Mouse (Mus musculus) C2C12 (cell line): ENCODE results near the gene Pik3r5.

ENCODE experiments used
- CEBPB ChIP-seq: IDR thresholded peaks from one replicate; pipeline ENCODE4 v1.6.1; 2011; ENCODE audit warnings: low read depth, mild to moderate bottlenecking, control low read depth, moderate library complexity
- CTCF ChIP-seq: IDR thresholded peaks from one replicate; pipeline ENCODE4 v1.5.1; 2011; ENCODE audit not compliant: control insufficient read depth, insufficient read depth, insufficient read length
- MAX ChIP-seq: IDR thresholded peaks from one replicate; pipeline ENCODE4 v1.6.1; 2011; ENCODE audit warnings: mild to moderate bottlenecking, control low read depth
- MYOD1 ChIP-seq: IDR thresholded peaks from one replicate; pipeline ENCODE4 v1.6.1; 2011; ENCODE audit warnings: low read depth; ENCODE audit not compliant: control insufficient read depth, insufficient read length
- MYOG ChIP-seq: IDR thresholded peaks from one replicate; pipeline ENCODE4 v1.6.1; 2011; ENCODE audit not compliant: control insufficient read depth, insufficient read length; ENCODE audit errors: extremely low read depth
- USF1 ChIP-seq: IDR thresholded peaks from one replicate; pipeline ENCODE4 v1.6.1; 2011; ENCODE audit warnings: low read depth, mild to moderate bottlenecking, control low read depth, moderate library complexity

DNA sequence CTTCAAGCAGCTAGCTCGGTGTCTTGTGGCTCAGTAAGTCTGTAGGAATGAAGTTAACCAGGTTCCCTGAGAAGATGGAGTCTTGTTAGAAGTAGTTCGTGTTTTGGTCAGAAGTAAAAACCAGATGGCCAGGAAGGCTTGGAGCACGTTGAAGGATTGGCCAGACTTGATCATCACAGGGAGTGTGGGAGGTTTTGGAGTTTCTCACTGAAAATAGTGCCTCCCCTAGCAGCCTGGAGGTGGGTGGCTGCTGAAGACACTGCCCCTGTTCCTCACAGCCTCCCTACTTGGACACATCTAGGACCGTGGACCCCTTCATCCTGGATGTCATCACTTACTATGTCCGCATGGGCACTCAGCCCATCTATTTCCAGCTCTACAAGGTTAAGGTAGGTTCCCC, 107.7 kb downstream of the Pik3r5 start:
- TF ChIP-seq USF1 (no peak), CTCF (no peak), MYOD1 (no peak), MAX (no peak), CEBPB (no peak), MYOG (no peak)
